Mouse (Mus musculus): ENCODE results near the gene Map3k10.

Map3k10 gene

GRCm38 (mm10) chr7:27674522-27675221 is at the start of gene Map3k10:
TSS of gene Map3k10 (minus strand) at chr7:27674598.
- DNase-seq (ENCODE audit: low read depth), result peak; percentile 89

- DNase-seq (ENCODE audit: low read depth), result no peak
These were observed 47.6 kb upstream of the Map3k10 start for GRCm38 (mm10) chr7:27721951-27722350.

GRCm38 (mm10) chr7:27710402-27710801 is 36.0 kb upstream of the Map3k10 start:
- DNase-seq (ENCODE audit: low read depth), result no peak

GRCm38 (mm10) chr7:27696711-27697110 is 22.3 kb upstream of the Map3k10 start:
- no peak for DNase-seq (ENCODE audit: low read depth)

- no peak for DNase-seq (ENCODE audit: low read depth)
These were observed 16.7 kb upstream of the Map3k10 start for GRCm38 (mm10) chr7:27691076-27691475.

- DNase-seq (ENCODE audit: low read depth), result peak; percentile 94
These were observed 14.6 kb upstream of the Map3k10 start, which contains the start of gene Zfp607b for GRCm38 (mm10) chr7:27688815-27689612. TSS of gene Zfp607b (plus strand) at chr7:27689340.

GRCm38 (mm10) chr7:27688246-27688788 is 13.9 kb upstream of the Map3k10 start:
- no peak for DNase-seq (ENCODE audit: low read depth)

- no peak for DNase-seq (ENCODE audit: low read depth)
These were observed 13.4 kb upstream of the Map3k10 start for GRCm38 (mm10) chr7:27687836-27688235.

GRCm38 (mm10) chr7:27687043-27687442 is 12.6 kb upstream of the Map3k10 start:
- no peak for DNase-seq (ENCODE audit: low read depth)

GRCm38 (mm10) chr7:27685681-27686080 is 11.3 kb upstream of the Map3k10 start:
- DNase-seq (ENCODE audit: low read depth), result no peak

- DNase-seq (ENCODE audit: low read depth), result no peak
These were observed 10.8 kb upstream of the Map3k10 start for GRCm38 (mm10) chr7:27685220-27685619.

GRCm38 (mm10) chr7:27683218-27683617 is 8.8 kb upstream of the Map3k10 start:
- DNase-seq (ENCODE audit: low read depth), result no peak

- DNase-seq (ENCODE audit: low read depth), result no peak
These were observed 819 bp upstream of the Map3k10 start for GRCm38 (mm10) chr7:27675222-27675612.

GRCm38 (mm10) chr7:27674195-27674521 is 240 bp downstream of the Map3k10 start:
- DNase-seq (ENCODE audit: low read depth), result no peak

GRCm38 (mm10) chr7:27673575-27674131 is 745 bp downstream of the Map3k10 start:
- DNase-seq (ENCODE audit: low read depth), result no peak

- DNase-seq (ENCODE audit: low read depth), result no peak
These were observed 1.3 kb downstream of the Map3k10 start for GRCm38 (mm10) chr7:27673064-27673574.

- no peak for DNase-seq (ENCODE audit: low read depth)
These were observed 12.4 kb downstream of the Map3k10 start for GRCm38 (mm10) chr7:27662038-27662437.

- no peak for DNase-seq (ENCODE audit: low read depth)
These were observed 15.4 kb downstream of the Map3k10 start for GRCm38 (mm10) chr7:27658712-27659663.

GRCm38 (mm10) chr7:27657824-27658395 is 16.5 kb downstream of the Map3k10 start:
- no peak for DNase-seq (ENCODE audit: low read depth)

- no peak for DNase-seq (ENCODE audit: low read depth)
These were observed 17.8 kb downstream of the Map3k10 start for GRCm38 (mm10) chr7:27656600-27656999.

GRCm38 (mm10) chr7:27655545-27655944 is 18.9 kb downstream of the Map3k10 start:
- no peak for DNase-seq (ENCODE audit: low read depth)

All from c-Kit-positive CD71-positive TER-119-negative erythroid progenitor cells, embryonic 14.5 days (primary cell).